Mouse (Mus musculus): ENCODE measurements around the gene Rtn4.

DNA sequence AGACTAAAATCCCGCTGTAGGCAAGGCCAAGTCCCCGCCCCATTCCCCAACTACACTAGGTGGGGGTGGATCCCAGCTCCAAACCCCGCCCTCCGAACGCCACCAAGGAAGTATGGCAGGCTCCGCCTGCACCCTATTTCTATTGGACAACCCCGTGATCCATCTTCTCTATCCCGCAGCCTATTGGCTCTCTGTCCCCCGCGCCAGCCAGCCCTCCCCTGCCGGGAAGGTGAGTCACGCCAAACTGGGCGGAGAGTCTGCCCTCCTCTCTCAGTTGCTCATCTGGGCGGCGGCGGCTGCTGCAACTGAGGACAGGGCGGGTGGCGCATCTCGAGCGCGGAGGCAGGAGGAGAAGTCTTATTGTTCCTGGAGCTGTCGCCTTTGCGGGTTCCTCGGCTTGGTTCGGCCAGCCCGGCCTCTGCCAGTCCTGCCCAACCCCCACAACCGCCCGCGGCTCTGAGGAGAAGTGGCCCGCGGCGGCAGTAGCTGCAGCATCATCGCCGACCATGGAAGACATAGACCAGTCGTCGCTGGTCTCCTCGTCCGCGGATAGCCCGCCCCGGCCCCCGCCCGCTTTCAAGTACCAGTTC lies at the start of gene Rtn4:
- TF ChIP-seq GATA1 (IDR thresholded peaks at IDR 0.05; ENCODE audit: borderline replicate concordance, low read length), result no peak
- TF ChIP-seq CTCF (IDR thresholded peaks at IDR 0.05; ENCODE audit: low read depth, low read length), result no peak
- TF ChIP-seq POLR2AphosphoS5 (IDR thresholded peaks at IDR 0.05; ENCODE audit: insufficient replicate concordance, low read depth, low read length), result no peak
- no peak for TF ChIP-seq TAL1 (conservative IDR thresholded peaks at IDR 0.05; ENCODE audit: low read depth, low read length)

All from G1E (cell line).